Mouse (Mus musculus) subcutaneous adipose tissue, adult 2 months (tissue): Measurements from ENCODE around the gene Plk2. TPM values are rescaled to one million over a fixed set of nuclear protein-coding genes. Genes with fewer than 3 reads are reported as not detected.

ENCODE experiments used
- polyA plus RNA-seq: library from polyadenylated mRNA; depleted of rRNA; stranded (reverse); fragments of >200 nt; gene quantifications from 2 replicates; pipeline ENCODE4 v1.2.3, GENCODE M21; 2012; ENCODE audit warnings: low replicate concordance; rRNA removed

The Plk2 gene
- 21.7 and 26.8 TPM in 2 replicates for polyA plus RNA-seq

DNA sequence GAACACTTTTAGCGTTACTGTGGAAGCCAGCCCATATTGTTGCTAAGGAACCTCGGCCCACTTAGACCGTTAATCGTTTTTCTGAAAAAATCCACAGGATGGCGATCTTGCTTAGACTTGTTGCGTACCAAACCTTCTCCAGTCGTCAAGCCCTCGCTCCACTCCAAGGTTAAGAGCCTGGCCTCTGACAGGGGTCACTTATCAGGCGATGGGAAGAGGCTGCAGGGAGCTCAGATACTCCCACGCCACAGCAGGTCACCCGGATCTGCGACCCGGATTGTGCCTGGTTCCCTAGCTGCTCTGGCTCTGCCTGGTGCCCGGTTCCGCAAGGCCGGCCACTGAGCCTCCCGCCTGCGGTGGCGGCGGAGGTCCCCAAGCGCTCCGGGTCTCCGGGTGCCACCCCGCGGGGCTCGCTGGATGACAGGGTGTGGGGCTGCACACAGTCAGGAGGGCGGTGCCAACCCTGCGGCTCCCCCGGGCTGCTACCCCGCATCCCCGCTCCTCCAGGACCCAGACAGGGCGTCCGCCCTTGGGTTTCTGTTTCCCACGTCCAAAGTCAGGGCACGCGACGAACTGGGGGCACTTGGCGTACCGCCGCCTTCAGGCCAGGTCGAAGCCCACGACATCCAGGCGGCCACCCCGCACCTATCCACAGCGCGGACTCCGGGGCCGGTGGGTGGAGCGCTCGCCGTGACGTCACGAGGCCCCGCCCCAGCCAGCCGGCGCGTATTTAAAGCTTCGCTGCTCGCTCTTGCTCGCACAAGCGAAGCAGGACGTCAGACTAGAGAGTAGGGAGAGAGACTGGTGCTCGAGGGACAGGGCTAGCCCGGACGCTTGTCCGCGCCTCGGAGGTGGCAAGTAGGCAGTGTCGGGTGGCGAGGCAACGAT is at the start of gene Plk2:
Plk2 (plus strand) TSS at position 756 of the 888 bp plus-strand sequence.

DNA sequence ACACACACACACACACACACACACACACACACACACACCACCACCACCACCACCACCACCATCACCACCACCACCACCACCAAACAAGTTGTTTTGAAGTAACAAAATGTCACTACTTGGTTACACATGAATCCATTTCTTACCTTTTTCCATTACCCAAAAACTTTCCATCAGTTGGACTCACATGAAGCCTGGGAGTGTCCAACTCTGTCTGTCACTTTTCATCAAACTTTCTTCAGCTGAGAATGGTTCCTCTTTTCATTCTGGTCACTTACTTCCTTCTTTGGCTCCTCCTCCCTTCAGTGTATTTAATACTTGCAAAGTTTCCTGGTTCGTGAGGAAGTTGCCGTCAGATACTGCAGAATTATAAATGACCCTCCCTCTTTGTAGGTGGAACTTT is 37.9 kb upstream of the Plk2 start, which contains the start of gene Gapt:
Gapt (minus strand) TSS at position 259 of the 400 bp plus-strand sequence.

Other genes with a start within 250 kb of the Plk2 start
- not detected in 2 replicates for gene Rab3c, start 114.0 kb upstream of the Plk2 start, polyA plus RNA-seq
- gene Gapt, start 37.8 kb upstream of the Plk2 start, polyA plus RNA-seq, result 0.83 and 4.0 TPM in 2 replicates